Mouse (Mus musculus) granulocyte monocyte progenitor cell, adult 5-6 weeks (primary cell): ENCODE data around the gene Knstrn. TPM values are rescaled to one million over a fixed set of nuclear protein-coding genes. Genes with fewer than 3 reads are reported as not detected.

ENCODE experiments used
- ATAC-seq: replicated peaks from 2 replicates; pipeline ENCODE4 v1.8.0; 2016; ENCODE audit warnings: mild to moderate bottlenecking, moderate TSS enrichment, inconsistent platforms; ENCODE audit not compliant: poor library complexity, severe bottlenecking
- total RNA-seq, 2 experiments: library from RNA; stranded (forward) in 1 of 2; stranded (reverse) in 1 of 2; fragments of 200-712, 200-1000 nt in 1 of 2; fragments of >200 nt in 1 of 2; fragmentation: Nextera tagmentation in 1 of 2; gene quantifications; 2 replicates each; pipeline ENCODE4 v1.2.3; 2014 to 2017

Knstrn gene
- total RNA-seq, 2 experiments from 2014 or later: 57.9 to 190 TPM

GRCm38 (mm10) chr2:118790221-118790550 is 23.6 kb upstream of the Knstrn start:
- peak; percentile 9; the same call in 1 of the 2 replicates for ATAC-seq

- peak; percentile 76 for ATAC-seq
Observed at GRCm38 (mm10) chr2:118790551-118791525, 23.0 kb upstream of the Knstrn start.

- ATAC-seq: no peak
Observed at GRCm38 (mm10) chr2:118791591-118792258, 22.1 kb upstream of the Knstrn start.

GRCm38 (mm10) chr2:118792259-118792613 is 21.6 kb upstream of the Knstrn start:
- ATAC-seq: no peak

- ATAC-seq: peak; percentile 29
Observed at GRCm38 (mm10) chr2:118793636-118794035, 20.2 kb upstream of the Knstrn start.

- no peak for ATAC-seq
Observed at GRCm38 (mm10) chr2:118802542-118803118, 11.2 kb upstream of the Knstrn start.

GRCm38 (mm10) chr2:118804474-118804873 is 9.3 kb upstream of the Knstrn start:
- ATAC-seq: peak; percentile 100

GRCm38 (mm10) chr2:118805137-118805536 is 8.7 kb upstream of the Knstrn start:
- no peak for ATAC-seq

GRCm38 (mm10) chr2:118805756-118806155 is 8.0 kb upstream of the Knstrn start:
- ATAC-seq: no peak

GRCm38 (mm10) chr2:118806860-118807259 is 6.9 kb upstream of the Knstrn start:
- ATAC-seq: no peak

GRCm38 (mm10) chr2:118810861-118811260 is 2.9 kb upstream of the Knstrn start:
- no peak for ATAC-seq

GRCm38 (mm10) chr2:118812724-118813123 is 1.1 kb upstream of the Knstrn start:
- no peak for ATAC-seq

- no peak for ATAC-seq
Observed at GRCm38 (mm10) chr2:118822800-118823199, 9.0 kb downstream of the Knstrn start.

- no peak for ATAC-seq
Observed at GRCm38 (mm10) chr2:118824396-118824795, 10.6 kb downstream of the Knstrn start.

GRCm38 (mm10) chr2:118829096-118829495 is 15.3 kb downstream of the Knstrn start:
- no peak for ATAC-seq

GRCm38 (mm10) chr2:118834061-118834460 is 20.3 kb downstream of the Knstrn start:
- ATAC-seq: peak; percentile 44; the same call in 1 of the 2 replicates

GRCm38 (mm10) chr2:118835115-118835514 is 21.3 kb downstream of the Knstrn start:
- no peak for ATAC-seq

GRCm38 (mm10) chr2:118838330-118838729 is 24.5 kb downstream of the Knstrn start:
- ATAC-seq: no peak

GRCm38 (mm10) chr2:118841186-118841585 is 27.4 kb downstream of the Knstrn start:
- no peak for ATAC-seq

GRCm38 (mm10) chr2:118841774-118842173 is 28.0 kb downstream of the Knstrn start:
- ATAC-seq: 0 out of 2 replicates have a peak, but pooled peaks have one; percentile 25

GRCm38 (mm10) chr2:118844427-118844826 is 30.6 kb downstream of the Knstrn start:
- no peak for ATAC-seq
